Mouse (Mus musculus): ENCODE data around the gene Cd27. TPM values are rescaled to one million over a fixed set of nuclear protein-coding genes. Genes with fewer than 3 reads are reported as not detected.

Cd27 gene
- polyA plus RNA-seq, 1 experiment from 2014 or later, result 0.91 TPM

- Histone ChIP-seq H3K4me1 (replicated peaks; ENCODE audit: control insufficient read depth, insufficient read depth) (0 out of 2 replicates have a peak, but pooled peaks cover 3% of the 10 kb centered on the region), H3K9me3 (ENCODE audit: control insufficient read depth, low read length) (no peaks in the 10 kb centered on the region), H3K4me2 (replicated peaks; ENCODE audit: low read depth) (peak within 1 kb of the TSS; percentile 77), H3K9ac (ENCODE audit: low read length) (peak within 1 kb of the TSS; percentile 73), H3K27ac (replicated peaks) (peak within 1 kb of the TSS; percentile 97), H3K4me3 (ENCODE audit: low read depth, low read length) (peak within 1 kb of the TSS; percentile 65), H3K27me3 (ENCODE audit: control insufficient read depth, insufficient read depth, low read length) (no peaks in the 10 kb centered on the region), H3K36me3 (ENCODE audit: control insufficient read depth, insufficient read depth, low read length) (peaks cover 6% of the 10 kb centered on the region; the same call in 1 of the 2 replicates)
- peak; percentile 97 for ATAC-seq (ENCODE audit: low FRiP score, low TSS enrichment)
- TF ChIP-seq EP300 (optimal IDR thresholded peaks at IDR 0.05) (no peak), CTCF (IDR thresholded peaks at IDR 0.05; ENCODE audit: low read depth) (peak; percentile 57)
- under 1% methylated on average over 53 of the region's 54 CpGs for WGBS
- DNase-seq (ENCODE audit: low spot score), result peak; percentile 98
Observed at GRCm38 (mm10) chr6:125191332-125192015, 45.3 kb downstream of the Cd27 start, which contains the start of the genes Ncapd2 and Mrpl51. TSS of gene Ncapd2 (minus strand) at chr6:125191701. TSS of gene Mrpl51 (plus strand) at chr6:125191801.

GRCm38 (mm10) chr6:125190816-125191215, 46.0 kb downstream of the Cd27 start:
- 0 out of 2 replicates have a peak, but pooled peaks cover 3% of the 10 kb centered on the region for H3K4me1 ChIP-seq (replicated peaks; ENCODE audit: control insufficient read depth, insufficient read depth)
- H3K36me3 ChIP-seq (ENCODE audit: control insufficient read depth, insufficient read depth, low read length), result peaks cover 6% of the 10 kb centered on the region; the same call in 1 of the 2 replicates
- TF ChIP-seq CTCF (IDR thresholded peaks at IDR 0.05; ENCODE audit: low read depth) (no peak), EP300 (optimal IDR thresholded peaks at IDR 0.05) (no peak)
- H3K4me2 ChIP-seq (replicated peaks; ENCODE audit: low read depth), result peak overlapping the region; percentile 61
- ATAC-seq (ENCODE audit: low FRiP score, low TSS enrichment) (no peak), DNase-seq (ENCODE audit: low spot score) (no peak)
- H3K27ac ChIP-seq (replicated peaks), result peak overlapping the region; percentile 74
- H3K9me3 ChIP-seq (ENCODE audit: control insufficient read depth, low read length), result no peaks in the 10 kb centered on the region
- no peaks in the 10 kb centered on the region for H3K27me3 ChIP-seq (ENCODE audit: control insufficient read depth, insufficient read depth, low read length)
- peak overlapping the region; percentile 55 for H3K9ac ChIP-seq (ENCODE audit: low read length)
- H3K4me3 ChIP-seq (ENCODE audit: low read depth, low read length), result peak overlapping the region; percentile 65

GRCm38 (mm10) chr6:125186203-125186602, 50.6 kb downstream of the Cd27 start:
- H3K27me3 ChIP-seq (ENCODE audit: control insufficient read depth, insufficient read depth, low read length), result no peaks in the 10 kb centered on the region
- H3K36me3 ChIP-seq (ENCODE audit: control insufficient read depth, insufficient read depth, low read length), result peaks cover 24% of the 10 kb centered on the region
- H3K27ac ChIP-seq (replicated peaks), result no peak overlapping the region
- TF ChIP-seq EP300 (optimal IDR thresholded peaks at IDR 0.05) (no peak), CTCF (IDR thresholded peaks at IDR 0.05; ENCODE audit: low read depth) (no peak)
- H3K9me3 ChIP-seq (ENCODE audit: control insufficient read depth, low read length), result no peaks in the 10 kb centered on the region
- no peak overlapping the region for H3K4me2 ChIP-seq (replicated peaks; ENCODE audit: low read depth)
- no peak for ATAC-seq (ENCODE audit: low FRiP score, low TSS enrichment)
- no peaks in the 10 kb centered on the region for H3K4me1 ChIP-seq (replicated peaks; ENCODE audit: control insufficient read depth, insufficient read depth)
- no peak overlapping the region for H3K4me3 ChIP-seq (ENCODE audit: low read depth, low read length)
- no peak overlapping the region for H3K9ac ChIP-seq (ENCODE audit: low read length)
- 93% methylated on average over 10 of the region's 10 CpGs for WGBS
- DNase-seq (ENCODE audit: low spot score), result no peak

Small RNA genes within 50 kb of the gene (microRNA-seq; reads per million reads assigned to microRNA genes)
- not detected for gene Mir3098
- not detected for gene Mir8113

Other genes with a start within 250 kb of the Cd27 start
- gene Pianp, start 240.3 kb downstream of the Cd27 start, polyA plus RNA-seq (2015; fragmentation: Nextera tagmentation; extraction: Ambion mirVana), result 3.1 and 4.0 TPM in 2 replicates
- gene Zfp384, start 227.9 kb downstream of the Cd27 start, polyA plus RNA-seq (2015; fragmentation: Nextera tagmentation; extraction: Ambion mirVana), result 7.0 and 7.2 TPM in 2 replicates
- gene Ing4, start 197.2 kb downstream of the Cd27 start, polyA plus RNA-seq (2015; fragmentation: Nextera tagmentation; extraction: Ambion mirVana), result 72.5 and 77.4 TPM in 2 replicates
- gene Acrbp, start 187.3 kb downstream of the Cd27 start, polyA plus RNA-seq (2015; fragmentation: Nextera tagmentation; extraction: Ambion mirVana), result 2.5 and 2.6 TPM in 2 replicates
- 6.4 and 7.0 TPM in 2 replicates for gene Lpar5, start 169.1 kb downstream of the Cd27 start, polyA plus RNA-seq (2015; fragmentation: Nextera tagmentation; extraction: Ambion mirVana)
- gene Chd4, start 141.0 kb downstream of the Cd27 start, polyA plus RNA-seq (2015; fragmentation: Nextera tagmentation; extraction: Ambion mirVana), result 28.1 and 36.6 TPM in 2 replicates
- 25.0 and 26.6 TPM in 2 replicates for gene Nop2, start 105.1 kb downstream of the Cd27 start, polyA plus RNA-seq (2015; fragmentation: Nextera tagmentation; extraction: Ambion mirVana)
- 4.4 and 5.7 TPM in 2 replicates for gene Iffo1, start 91.8 kb downstream of the Cd27 start, polyA plus RNA-seq (2015; fragmentation: Nextera tagmentation; extraction: Ambion mirVana)
- gene Gapdh, start 70.5 kb downstream of the Cd27 start, polyA plus RNA-seq (2015; fragmentation: Nextera tagmentation; extraction: Ambion mirVana), result 920 and 1,103 TPM in 2 replicates
- gene Ncapd2, start 45.3 kb downstream of the Cd27 start, polyA plus RNA-seq (2015; fragmentation: Nextera tagmentation; extraction: Ambion mirVana), result 15.3 and 16.6 TPM in 2 replicates
- 196 and 211 TPM in 2 replicates for gene Mrpl51, start 45.2 kb downstream of the Cd27 start, polyA plus RNA-seq (2015; fragmentation: Nextera tagmentation; extraction: Ambion mirVana)
- gene Vamp1, start 21.5 kb downstream of the Cd27 start, polyA plus RNA-seq (2015; fragmentation: Nextera tagmentation; extraction: Ambion mirVana), result 3.3 and 3.4 TPM in 2 replicates
- gene Tapbpl, start 5.2 kb downstream of the Cd27 start, polyA plus RNA-seq (2015; fragmentation: Nextera tagmentation; extraction: Ambion mirVana), result 8.5 and 8.6 TPM in 2 replicates
- 0.08 and 0.15 TPM in 2 replicates for gene Tuba3a, start 49.0 kb upstream of the Cd27 start, polyA plus RNA-seq (2015; fragmentation: Nextera tagmentation; extraction: Ambion mirVana)
- 71.5 and 73.0 TPM in 2 replicates for gene Ltbr, start 76.9 kb upstream of the Cd27 start, polyA plus RNA-seq (2015; fragmentation: Nextera tagmentation; extraction: Ambion mirVana)
- 18.5 and 20.6 TPM in 2 replicates for gene Scnn1a, start 83.6 kb upstream of the Cd27 start, polyA plus RNA-seq (2015; fragmentation: Nextera tagmentation; extraction: Ambion mirVana)
- gene Tnfrsf1a, start 112.4 kb upstream of the Cd27 start, polyA plus RNA-seq (2015; fragmentation: Nextera tagmentation; extraction: Ambion mirVana), result 75.3 and 77.7 TPM in 2 replicates
- 6.3 and 6.7 TPM in 2 replicates for gene Plekhg6, start 143.8 kb upstream of the Cd27 start, polyA plus RNA-seq (2015; fragmentation: Nextera tagmentation; extraction: Ambion mirVana)

Data from stomach, postnatal 0 days (tissue).